Mouse (Mus musculus): Measurements from ENCODE around the gene Plekha3.

The Plekha3 gene

GRCm38 (mm10) chr2:76674725-76675427 lies at the start of gene Plekha3:
Gene Plekha3 (plus strand): TSS chr2:76675281.
- in situ Hi-C loops (cut with MboI; ENCODE audit: low sequenced_read_pairs) = no loop called here

GRCm38 (mm10) chr2:76630293-76630692 lies 44.8 kb upstream of the Plekha3 start:
- in situ Hi-C loops (cut with MboI; ENCODE audit: low sequenced_read_pairs) = no loop called here

DNA sequence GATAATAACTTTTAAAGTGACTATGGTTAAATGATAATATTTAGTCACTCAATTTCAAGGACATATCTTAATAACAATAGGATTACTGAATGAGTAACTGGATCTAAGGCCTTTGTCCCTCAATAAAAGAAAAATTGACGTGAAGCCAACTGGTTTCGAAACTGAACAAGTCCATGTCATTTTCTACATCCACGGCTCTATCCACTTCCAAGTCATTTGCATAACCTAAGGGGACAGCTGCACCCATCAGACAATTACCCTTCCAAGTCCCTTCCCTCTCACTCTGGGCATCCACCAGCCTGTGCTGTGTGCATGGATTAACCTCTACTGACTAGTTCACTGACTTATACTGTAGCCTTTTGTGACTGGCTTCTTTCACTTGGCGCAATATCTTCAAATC lies 43.5 kb upstream of the Plekha3 start:
- in situ Hi-C loops (cut with MboI; ENCODE audit: low sequenced_read_pairs) = no loop called here

DNA sequence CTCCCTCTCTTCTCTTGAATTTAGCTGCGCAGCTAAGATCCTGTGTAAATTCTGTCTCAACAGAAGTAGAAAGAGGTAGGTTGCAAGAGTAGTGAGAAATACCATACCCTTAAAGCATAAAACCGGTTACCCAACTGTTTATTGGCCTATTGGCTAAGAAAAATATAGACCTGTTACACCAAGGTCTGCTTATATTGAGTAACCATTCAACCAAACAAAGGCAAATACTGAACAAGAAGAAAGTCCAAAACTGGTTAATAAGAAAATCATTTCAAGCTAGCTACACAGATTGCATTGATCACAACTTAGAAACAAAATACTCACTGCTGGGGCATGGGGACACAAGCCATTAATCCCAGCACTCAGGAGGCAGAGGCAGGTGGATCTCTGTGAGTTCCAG lies 35.4 kb upstream of the Plekha3 start:
- in situ Hi-C loops (cut with MboI; ENCODE audit: low sequenced_read_pairs) = no loop called here

- in situ Hi-C loops (cut with MboI; ENCODE audit: low sequenced_read_pairs) = no loop called here
These were observed 31.3 kb upstream of the Plekha3 start for GRCm38 (mm10) chr2:76643801-76644200.

DNA sequence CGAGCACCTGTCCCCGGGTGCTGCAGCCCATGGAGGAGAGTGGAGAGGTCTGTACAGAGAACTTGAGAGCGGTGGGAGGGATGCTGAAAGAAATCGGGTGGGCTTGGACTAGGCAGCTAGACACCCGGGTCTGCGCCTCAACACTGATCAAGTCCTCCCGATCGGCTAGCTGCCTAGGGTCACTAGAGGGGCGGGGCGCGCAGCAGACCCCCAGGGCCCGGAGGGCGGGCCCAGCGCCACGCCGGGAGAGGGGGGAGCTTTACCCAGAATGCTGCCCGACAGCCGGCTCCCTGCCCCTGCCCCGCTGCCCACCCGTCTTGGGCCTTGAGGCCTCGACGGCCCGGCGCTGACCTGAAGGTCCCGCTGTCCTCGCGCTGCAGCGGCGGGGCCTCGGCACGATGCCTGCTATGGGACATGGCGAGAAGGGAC lies 27.6 kb upstream of the Plekha3 start:
- in situ Hi-C loops (cut with MboI; ENCODE audit: low sequenced_read_pairs) = no loop called here

- in situ Hi-C loops (cut with MboI; ENCODE audit: low sequenced_read_pairs) = no loop called here
These were observed 27.1 kb upstream of the Plekha3 start, which contains the start of the genes Prkra and Pjvk for GRCm38 (mm10) chr2:76647883-76648570. Gene Prkra (minus strand): TSS chr2:76648015. Gene Pjvk (plus strand): TSS chr2:76648476.

DNA sequence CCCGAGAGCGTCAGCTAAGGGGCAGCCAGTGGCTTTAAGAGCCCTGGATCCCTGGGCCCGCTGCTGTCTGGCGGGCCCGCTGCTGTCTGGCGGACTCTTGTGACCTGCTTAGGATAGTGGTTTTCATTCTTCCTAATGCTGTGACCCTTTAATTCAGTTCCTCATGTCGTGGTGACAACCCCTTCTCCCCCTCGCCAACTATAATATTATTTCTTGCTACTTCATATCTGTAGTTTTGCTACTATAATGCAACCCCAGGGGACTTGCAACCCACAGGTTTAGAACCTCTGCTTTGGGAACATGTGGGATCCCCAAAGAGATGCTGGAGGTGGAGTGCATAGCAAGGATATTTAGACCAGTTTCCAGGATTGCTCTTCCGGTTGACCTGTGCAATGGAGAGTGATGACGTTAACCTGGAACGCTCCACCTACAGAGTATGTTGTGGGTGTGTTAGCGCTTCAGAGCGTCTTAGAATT lies 26.4 kb upstream of the Plekha3 start:
- in situ Hi-C loops (cut with MboI; ENCODE audit: low sequenced_read_pairs) = no loop called here

DNA sequence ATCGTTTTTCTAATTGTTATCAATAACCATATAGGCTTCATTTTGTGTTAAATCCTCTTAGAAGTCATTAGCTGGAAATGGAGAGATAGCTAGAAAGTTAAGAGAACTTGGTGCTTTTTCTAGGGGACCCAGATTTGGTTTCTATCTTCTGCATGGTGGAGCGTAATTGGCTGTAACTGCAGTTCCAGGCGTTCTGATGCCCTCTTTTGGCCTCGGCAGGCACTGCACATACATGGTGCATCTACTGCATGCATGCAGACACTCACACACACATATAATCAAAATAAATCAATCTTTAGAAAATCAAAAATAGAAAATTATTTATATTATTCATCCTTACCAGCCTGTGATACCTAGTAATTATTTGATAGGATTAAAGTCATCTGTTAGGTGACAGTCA lies 22.0 kb upstream of the Plekha3 start:
- in situ Hi-C loops (cut with MboI; ENCODE audit: low sequenced_read_pairs) = no loop called here

DNA sequence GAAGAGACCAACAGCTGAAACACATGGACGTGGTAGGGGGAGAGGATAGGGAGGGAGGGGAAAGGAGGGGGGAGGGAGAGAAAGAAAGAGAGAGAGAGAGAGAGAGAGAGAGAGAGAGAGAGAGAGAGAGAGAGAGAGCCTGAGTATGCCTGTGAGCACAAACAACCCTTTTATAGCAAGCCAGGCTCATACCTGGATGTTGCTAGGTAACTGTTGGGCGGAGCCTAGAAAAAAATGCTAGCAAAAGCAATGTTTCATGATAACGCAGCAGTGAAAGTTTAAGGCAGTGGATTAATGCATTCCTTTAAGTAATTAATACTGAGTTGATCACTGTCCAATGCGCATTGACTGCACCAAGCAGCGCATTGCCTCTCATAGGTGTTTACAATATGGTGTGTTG lies 20.4 kb upstream of the Plekha3 start:
- in situ Hi-C loops (cut with MboI; ENCODE audit: low sequenced_read_pairs) = no loop called here

DNA sequence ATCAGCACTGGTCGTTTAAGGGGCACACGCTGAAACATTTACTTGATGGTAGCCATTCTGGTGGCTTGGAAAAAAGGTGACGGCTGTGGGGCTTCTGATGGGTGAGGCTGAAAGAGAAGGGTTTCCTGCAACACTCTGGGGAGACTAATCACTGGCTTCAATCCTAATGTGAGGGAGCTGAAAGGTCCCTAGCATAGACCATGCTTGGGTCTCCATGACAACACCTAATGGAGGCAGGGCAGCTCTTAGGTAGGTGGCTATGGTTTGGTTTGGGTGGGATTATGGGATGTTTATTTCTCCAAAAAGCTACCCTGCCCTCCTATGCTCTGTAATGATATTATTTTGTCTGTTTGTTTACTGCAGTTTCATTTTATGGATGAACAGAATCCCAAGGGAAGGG lies 19.6 kb upstream of the Plekha3 start:
- in situ Hi-C loops (cut with MboI; ENCODE audit: low sequenced_read_pairs) = no loop called here

GRCm38 (mm10) chr2:76655982-76656381 lies 19.1 kb upstream of the Plekha3 start:
- in situ Hi-C loops (cut with MboI; ENCODE audit: low sequenced_read_pairs) = no loop called here

GRCm38 (mm10) chr2:76658551-76658950 lies 16.5 kb upstream of the Plekha3 start:
- in situ Hi-C loops (cut with MboI; ENCODE audit: low sequenced_read_pairs) = no loop called here

GRCm38 (mm10) chr2:76659419-76659818 lies 15.7 kb upstream of the Plekha3 start:
- in situ Hi-C loops (cut with MboI; ENCODE audit: low sequenced_read_pairs) = no loop called here

GRCm38 (mm10) chr2:76665531-76665930 lies 9.6 kb upstream of the Plekha3 start:
- in situ Hi-C loops (cut with MboI; ENCODE audit: low sequenced_read_pairs) = no loop called here

DNA sequence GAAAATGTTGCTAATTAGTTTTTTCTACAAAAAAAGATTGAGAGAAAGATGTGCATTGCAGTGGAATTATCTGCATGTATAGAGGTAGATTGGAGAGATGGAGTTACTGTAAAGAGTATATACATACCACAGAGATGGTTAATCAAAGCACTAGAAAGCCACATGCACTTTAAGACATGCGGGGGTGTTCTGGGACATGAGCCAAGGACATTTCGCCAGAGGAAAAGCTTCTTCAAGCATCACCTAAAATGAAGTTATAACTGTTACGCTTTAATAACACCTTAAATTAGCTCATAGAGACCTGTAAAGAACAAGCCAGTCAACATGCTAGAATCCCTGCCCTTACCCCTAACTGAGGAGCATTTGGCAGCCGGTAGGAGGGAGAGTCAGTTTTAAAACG lies 7.9 kb upstream of the Plekha3 start:
- in situ Hi-C loops (cut with MboI; ENCODE audit: low sequenced_read_pairs) = no loop called here

GRCm38 (mm10) chr2:76671641-76672040 lies 3.4 kb upstream of the Plekha3 start:
- in situ Hi-C loops (cut with MboI; ENCODE audit: low sequenced_read_pairs) = no loop called here

- in situ Hi-C loops (cut with MboI; ENCODE audit: low sequenced_read_pairs) = no loop called here
These were observed 2.8 kb upstream of the Plekha3 start for GRCm38 (mm10) chr2:76672134-76672745.

DNA sequence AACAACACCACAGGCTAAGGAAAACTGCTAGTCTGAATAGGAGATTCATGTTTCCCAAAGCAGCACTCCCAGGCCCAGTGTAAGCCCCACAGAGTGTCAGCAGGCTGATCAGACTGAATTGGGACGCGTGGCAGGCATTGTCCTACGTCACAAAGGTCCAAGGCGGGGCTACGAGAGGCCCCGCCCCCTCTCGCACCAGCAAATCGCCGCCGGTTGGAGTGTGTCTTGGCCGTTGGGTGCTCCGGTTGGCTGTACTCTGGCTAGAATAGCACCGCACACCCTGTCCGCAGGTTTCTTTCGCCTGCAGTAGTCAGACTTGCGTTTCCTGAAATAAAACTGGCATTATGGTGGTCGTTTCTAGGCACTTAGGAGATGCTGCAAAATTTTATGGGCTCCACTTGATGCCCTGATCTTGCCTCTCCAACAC lies 2.1 kb upstream of the Plekha3 start, which contains the start of gene Fkbp7:
Fkbp7 (minus strand) TSS at position 151 of the 427 bp plus-strand sequence.
- in situ Hi-C loops (cut with MboI; ENCODE audit: low sequenced_read_pairs) = no loop called here

- in situ Hi-C loops (cut with MboI; ENCODE audit: low sequenced_read_pairs) = no loop called here
These were observed 1.5 kb upstream of the Plekha3 start for GRCm38 (mm10) chr2:76673472-76674081.

- in situ Hi-C loops (cut with MboI; ENCODE audit: low sequenced_read_pairs) = no loop called here
These were observed 370 bp downstream of the Plekha3 start for GRCm38 (mm10) chr2:76675451-76675850.

All from CH12F3 (cell line).